Mouse (Mus musculus) embryonic facial prominence, embryonic 11.5 days (tissue): ENCODE data around the gene Large1. TPM values are rescaled to one million over a fixed set of nuclear protein-coding genes. Genes with fewer than 3 reads are reported as not detected.
"Not testable (repeated sequence)": the region's sequence is repeated elsewhere in the genome, so short reads cannot be mapped to it uniquely, and the experiment has no call there.

Experiments
- ATAC-seq: fragments of 200-750 bp; cut with Nextera tagmentation; replicated peaks from 2 replicates; pipeline ENCODE4 v1.8.0; 2017; ENCODE audit warnings: low read depth; ENCODE audit not compliant: insufficient number of reproducible peaks, low FRiP score, low TSS enrichment
- DNase-seq: peaks from one replicate; pipeline ENCODE4 v3.0.0-alpha.2; 2015; ENCODE audit warnings: low spot score
- H3K27ac ChIP-seq: fragments of 300-500 bp; sonication (generic); replicated peaks from 2 replicates; pipeline ENCODE4 v1.5.1; 2014; ENCODE audit warnings: mild to moderate bottlenecking, low read depth, low read length, control low read depth
- H3K27me3 ChIP-seq: fragments of 300-500 bp; sonication (generic); 2 replicates; pipeline ENCODE4 v1.6.1; 2014; ENCODE audit warnings: mild to moderate bottlenecking, low read length, moderate library complexity, mixed read lengths; ENCODE audit not compliant: control insufficient read depth, insufficient read depth
- H3K36me3 ChIP-seq: fragments of 300-500 bp; sonication (generic); replicated peaks from 2 replicates; pipeline ENCODE4 v1.6.1; 2014; ENCODE audit warnings: low read depth, mild to moderate bottlenecking, low read length, moderate library complexity, mixed read lengths; ENCODE audit not compliant: control insufficient read depth, insufficient read depth
- H3K4me1 ChIP-seq: fragments of 300-500 bp; sonication (generic); 2 replicates; pipeline ENCODE4 v1.6.1; 2014; ENCODE audit warnings: low read length, mixed read lengths; ENCODE audit not compliant: control insufficient read depth, insufficient read depth
- H3K4me2 ChIP-seq: fragments of 300-500 bp; sonication (generic); 2 replicates; pipeline ENCODE4 v1.6.1; 2014; ENCODE audit warnings: low read depth, mild to moderate bottlenecking, control low read depth, low read length, moderate library complexity
- H3K4me3 ChIP-seq: fragments of 300-500 bp; sonication (generic); 2 replicates; pipeline ENCODE4 v1.5.1; 2014; ENCODE audit warnings: low read depth, low read length, control low read depth
- H3K9ac ChIP-seq: fragments of 300-500 bp; sonication (generic); replicated peaks from 2 replicates; pipeline ENCODE4 v1.6.1; 2014; ENCODE audit warnings: mild to moderate bottlenecking, control low read depth, low read length
- H3K9me3 ChIP-seq: fragments of 300-500 bp; sonication (generic); replicated peaks from 2 replicates; pipeline ENCODE4 v1.6.1; 2016; ENCODE audit warnings: mild to moderate bottlenecking, low read length, inconsistent platforms, mixed read lengths; ENCODE audit not compliant: control insufficient read depth
- WGBS: fragments of 180-500 bp; shearing (Covaris S2); extraction: QIAGEN DNeasy Blood & Tissue Kit; methylation state at CpG from one replicate; pipeline ENCODE4 v1.1.7; 2014; 5-methylcytosine and 5-hydroxymethylcytosine counted together
- polyA plus RNA-seq: library from polyadenylated mRNA; unstranded; fragments of >200 nt; fragmentation: Nextera tagmentation; extraction: Ambion mirVana; gene quantifications from 2 replicates; pipeline ENCODE4 v1.2.1, GENCODE M21; 2014

The Large1 gene
- polyA plus RNA-seq, 1 experiment from 2014 or later, result 8.6 TPM

DNA sequence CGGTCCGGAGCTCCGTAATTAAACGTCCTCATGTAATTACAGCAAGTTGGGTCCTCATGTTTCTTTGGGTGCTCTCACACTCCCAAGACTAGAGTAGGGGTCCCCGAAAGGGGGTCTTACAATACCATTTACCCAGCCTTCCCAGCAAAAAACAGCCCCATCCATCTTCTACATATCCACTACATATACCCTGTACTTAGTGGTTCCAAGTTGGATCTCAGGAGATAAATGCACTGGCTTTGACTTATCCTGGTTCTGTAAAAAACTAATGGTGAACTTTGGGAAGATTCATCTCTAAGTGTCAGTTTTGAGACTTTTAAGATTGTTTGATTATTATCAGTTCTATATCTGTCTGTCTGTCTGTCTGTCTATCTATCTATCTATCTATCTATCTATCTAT is 252.3 kb downstream of the Large1 start:
- Histone ChIP-seq H3K4me3 (no peak overlapping the region), H3K36me3 (no peaks in the 10 kb centered on the region), H3K9ac (no peak overlapping the region), H3K4me1 (no peaks in the 10 kb centered on the region), H3K27ac (no peak overlapping the region), H3K4me2 (no peak overlapping the region), H3K9me3 (no peaks in the 10 kb centered on the region), H3K27me3 (no peaks in the 10 kb centered on the region)
- 85% methylated on average over 5 of the region's 5 CpGs for WGBS
- no peak for ATAC-seq
- DNase-seq, result no peak

DNA sequence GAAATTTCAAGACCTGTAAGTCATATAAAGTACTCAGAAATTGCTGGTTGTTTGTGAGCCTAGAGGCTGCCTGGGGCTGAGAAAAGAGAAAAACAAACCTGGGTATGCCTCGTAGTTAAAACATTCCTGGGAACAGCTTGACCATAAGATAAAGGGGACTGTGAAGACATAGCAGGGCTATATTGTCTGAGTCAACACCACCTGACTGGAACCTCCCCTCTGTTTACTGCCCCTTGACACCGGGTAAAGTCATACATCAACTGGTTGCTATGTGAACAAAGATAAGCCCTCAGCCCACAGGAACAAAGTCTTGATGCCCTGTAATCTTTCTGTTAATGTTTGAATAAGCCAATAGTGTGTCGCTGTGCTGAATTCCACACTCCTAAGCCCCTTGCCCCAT is 252.7 kb downstream of the Large1 start:
- not testable (repeated sequence) for H3K36me3 ChIP-seq, DNase-seq, H3K9ac ChIP-seq, H3K9me3 ChIP-seq, H3K27me3 ChIP-seq, ATAC-seq, H3K27ac ChIP-seq, H3K4me2 ChIP-seq, H3K4me1 ChIP-seq, H3K4me3 ChIP-seq
- 70% methylated on average over 3 of the region's 3 CpGs for WGBS

DNA sequence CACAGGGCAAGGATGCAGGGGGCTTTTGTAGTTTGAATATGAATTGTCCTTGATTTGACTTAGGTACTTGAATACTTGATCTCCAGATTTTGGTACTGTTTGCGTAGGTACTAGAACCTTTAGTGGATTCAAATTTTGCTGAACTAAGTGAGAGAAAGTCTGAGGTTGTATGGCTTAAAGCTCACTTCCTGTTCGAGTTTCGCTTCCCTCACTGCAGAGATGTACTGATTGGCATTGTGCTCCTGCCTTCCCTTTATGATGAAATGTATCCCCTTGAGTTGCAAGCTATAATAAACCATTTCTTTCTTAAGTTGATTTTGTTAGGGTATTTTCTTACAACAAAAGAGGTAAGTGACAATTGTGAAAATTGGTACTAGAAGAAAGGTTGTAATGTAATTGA is 253.8 kb downstream of the Large1 start:
- Histone ChIP-seq H3K4me3 (no peak overlapping the region), H3K4me2 (no peak overlapping the region), H3K36me3 (no peaks in the 10 kb centered on the region), H3K27me3 (no peaks in the 10 kb centered on the region), H3K9me3 (no peaks in the 10 kb centered on the region), H3K27ac (no peak overlapping the region), H3K9ac (no peak overlapping the region), H3K4me1 (no peaks in the 10 kb centered on the region)
- DNase-seq (no peak), ATAC-seq (no peak)
- 88% methylated on average over 3 of the region's 3 CpGs for WGBS

DNA sequence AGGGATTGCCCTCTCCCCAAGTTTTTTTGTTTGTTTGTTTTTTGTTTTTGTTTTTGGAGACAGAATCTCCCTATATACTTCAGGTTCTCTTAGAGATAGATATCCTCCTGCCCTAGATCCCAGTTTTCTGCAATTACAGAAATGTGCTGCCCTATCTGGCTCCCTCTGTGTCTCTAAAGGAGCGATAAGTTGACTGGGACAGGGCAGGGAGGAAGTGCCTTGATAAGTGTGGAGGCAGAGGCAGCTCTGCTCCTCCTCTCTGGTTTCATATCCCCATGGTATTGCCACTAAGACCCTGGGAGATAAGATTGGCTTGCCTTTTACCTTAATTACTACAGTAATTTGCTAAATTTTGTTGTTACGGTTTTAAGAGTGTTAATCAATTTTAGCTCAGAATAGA is 256.4 kb downstream of the Large1 start:
- no peak for DNase-seq
- Histone ChIP-seq H3K4me2 (no peak overlapping the region), H3K9ac (no peak overlapping the region), H3K4me3 (no peak overlapping the region), H3K4me1 (no peaks in the 10 kb centered on the region), H3K27me3 (no peaks in the 10 kb centered on the region), H3K9me3 (no peaks in the 10 kb centered on the region), H3K27ac (no peak overlapping the region), H3K36me3 (no peaks in the 10 kb centered on the region)
- WGBS, result 84% methylated on average over 2 of the region's 2 CpGs
- no peak for ATAC-seq

GRCm38 (mm10) chr8:73077746-73078145 is 275.6 kb downstream of the Large1 start:
- H3K9ac ChIP-seq, H3K27me3 ChIP-seq, H3K9me3 ChIP-seq, H3K36me3 ChIP-seq, H3K4me3 ChIP-seq, DNase-seq, H3K4me1 ChIP-seq, H3K4me2 ChIP-seq, ATAC-seq, H3K27ac ChIP-seq: not testable (repeated sequence)
- WGBS, result 97% methylated on average over 1 of the region's 1 CpGs

DNA sequence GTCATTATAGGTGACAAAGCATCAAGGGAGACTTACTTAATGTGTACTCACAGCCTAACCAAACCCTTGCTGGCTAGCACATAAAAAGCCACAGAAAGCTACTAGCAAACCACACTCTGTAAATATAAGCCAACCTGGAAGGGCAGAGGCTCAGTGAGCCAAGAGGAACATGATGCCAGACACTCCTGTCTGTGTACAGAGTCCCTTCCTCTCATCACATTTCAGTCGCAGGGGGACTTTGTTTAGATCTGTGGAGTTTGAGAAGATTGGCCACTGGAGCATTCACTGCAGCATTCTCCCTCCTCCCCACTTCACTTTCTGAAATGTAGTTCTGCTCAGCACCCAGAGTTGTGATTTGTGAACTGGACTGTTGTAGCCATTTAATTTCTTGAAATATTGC is 291.9 kb downstream of the Large1 start:
- no peak overlapping the region for H3K4me2 ChIP-seq
- DNase-seq, result no peak

DNA sequence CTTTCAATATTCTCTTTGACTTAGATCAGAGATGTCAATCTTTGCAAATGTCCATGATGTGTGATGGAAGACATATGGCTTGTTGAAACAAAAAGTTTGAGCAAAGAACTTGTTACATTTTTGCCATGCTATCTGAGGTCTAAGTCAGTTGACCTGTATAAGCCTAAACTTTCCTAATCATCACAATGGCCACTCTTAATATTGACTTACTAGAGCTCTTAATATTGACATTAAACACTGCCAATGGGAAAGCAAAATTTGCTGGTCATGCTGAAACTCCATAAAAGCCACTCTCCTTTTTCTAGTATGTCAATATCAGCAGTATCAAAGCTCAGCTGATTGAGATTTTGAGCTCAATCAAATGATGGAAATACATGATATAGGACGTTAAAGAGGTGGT is 298.6 kb downstream of the Large1 start:
- no peak overlapping the region for H3K4me3 ChIP-seq
- H3K36me3 ChIP-seq, result no peaks in the 10 kb centered on the region
- H3K9ac ChIP-seq, result no peak overlapping the region
- H3K4me2 ChIP-seq, result no peak overlapping the region
- ATAC-seq (no peak), DNase-seq (no peak)
- H3K9me3 ChIP-seq, result no peaks in the 10 kb centered on the region
- H3K27me3 ChIP-seq, result no peaks in the 10 kb centered on the region
- no peak overlapping the region for H3K27ac ChIP-seq
- whole genome bisulfite sequencing, result 82% methylated on average over 1 of the region's 1 CpGs
- H3K4me1 ChIP-seq, result no peaks in the 10 kb centered on the region

More for the DNA sequence above, 291.9 kb downstream of the Large1 start:
- no peak for ATAC-seq
- no peak overlapping the region for H3K4me3 ChIP-seq
- H3K27ac ChIP-seq, result no peak overlapping the region
- H3K9ac ChIP-seq, result no peak overlapping the region
- H3K4me1 ChIP-seq, result no peaks in the 10 kb centered on the region
- no peaks in the 10 kb centered on the region for H3K27me3 ChIP-seq
- WGBS, result 47% methylated on average over 1 of the region's 1 CpGs
- H3K9me3 ChIP-seq, result no peaks in the 10 kb centered on the region
- H3K36me3 ChIP-seq, result no peaks in the 10 kb centered on the region

- Histone ChIP-seq H3K9me3 (no peaks in the 10 kb centered on the region), H3K4me2 (no peak overlapping the region), H3K4me1 (no peaks in the 10 kb centered on the region), H3K27me3 (no peaks in the 10 kb centered on the region), H3K9ac (no peak overlapping the region), H3K27ac (no peak overlapping the region), H3K36me3 (no peaks in the 10 kb centered on the region), H3K4me3 (no peak overlapping the region)
- WGBS, result 91% methylated on average over 3 of the region's 3 CpGs
- DNase-seq, result no peak
- no peak for ATAC-seq
Observed at GRCm38 (mm10) chr8:73053878-73054277, 299.5 kb downstream of the Large1 start.
